Mouse (Mus musculus) megakaryocyte progenitor cell, adult 5-6 weeks (primary cell): ENCODE results near the gene Zkscan5. TPM values are rescaled to one million over a fixed set of nuclear protein-coding genes. Genes with fewer than 3 reads are reported as not detected.
A peak's percentile ranks its signal among the peaks of the same experiment; 100 is the strongest.
"Not testable (repeated sequence)": the region's sequence is repeated elsewhere in the genome, so short reads cannot be mapped to it uniquely, and the experiment has no call there.

ENCODE experiments used
- ATAC-seq: replicated peaks from 2 replicates; pipeline ENCODE4 v1.8.0; 2016; ENCODE audit warnings: mild to moderate bottlenecking, moderate TSS enrichment, inconsistent platforms; ENCODE audit not compliant: poor library complexity
- total RNA-seq, 2 experiments: library from RNA; stranded (forward) in 1 of 2; stranded (reverse) in 1 of 2; fragments of 157-497, 149-512 nt in 1 of 2; fragments of 200-1000 nt in 1 of 2; gene quantifications; 2 replicates each; pipeline versions ENCODE4 v1.2.3 to v1.2.4; 2015 to 2017

Zkscan5 gene
- total RNA-seq (2015) (4.6 and 5.2 TPM in 2 replicates), total RNA-seq (2017) (5.7 and 7.6 TPM in 2 replicates)

DNA sequence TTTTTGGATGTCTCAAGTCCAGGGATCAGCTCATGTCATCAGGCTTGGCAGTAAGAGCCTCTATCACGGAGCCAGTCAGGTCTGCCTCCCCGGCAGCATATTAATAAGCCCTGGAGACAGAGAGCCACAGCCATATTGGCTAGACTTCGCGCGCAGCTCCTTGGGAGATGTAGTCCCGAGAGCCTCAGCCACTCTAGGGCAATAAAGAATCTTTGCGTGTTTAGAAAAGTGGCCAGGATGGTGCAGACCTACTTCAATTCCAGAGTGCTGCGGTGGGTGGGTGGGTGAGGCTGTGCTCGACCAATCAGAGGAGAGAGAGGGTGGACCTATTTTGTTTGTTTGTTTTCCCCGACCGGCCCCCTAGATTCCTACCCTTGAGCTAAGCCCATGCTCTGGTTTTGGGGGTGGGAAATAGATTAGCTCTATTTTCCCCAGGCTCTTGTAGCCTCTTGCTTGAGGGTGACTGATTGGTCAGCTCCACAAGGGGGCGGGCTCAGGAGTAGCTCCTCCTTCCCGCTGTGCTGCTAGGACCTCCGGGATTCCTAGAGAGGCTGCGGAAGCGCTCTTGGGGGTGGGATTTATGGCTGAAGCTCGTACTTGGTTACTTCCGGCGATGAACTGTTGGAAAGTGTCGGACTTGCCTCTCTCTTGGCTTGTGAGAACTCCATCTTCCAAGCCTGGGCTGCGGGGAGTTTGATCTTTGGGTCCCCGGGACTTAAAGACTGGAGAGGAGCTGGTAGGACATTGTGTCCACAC is at the start of gene Zkscan5:
Zkscan5 (plus strand) TSS at position 627 of the 756 bp plus-strand sequence.
- peak; percentile 77 for ATAC-seq

DNA sequence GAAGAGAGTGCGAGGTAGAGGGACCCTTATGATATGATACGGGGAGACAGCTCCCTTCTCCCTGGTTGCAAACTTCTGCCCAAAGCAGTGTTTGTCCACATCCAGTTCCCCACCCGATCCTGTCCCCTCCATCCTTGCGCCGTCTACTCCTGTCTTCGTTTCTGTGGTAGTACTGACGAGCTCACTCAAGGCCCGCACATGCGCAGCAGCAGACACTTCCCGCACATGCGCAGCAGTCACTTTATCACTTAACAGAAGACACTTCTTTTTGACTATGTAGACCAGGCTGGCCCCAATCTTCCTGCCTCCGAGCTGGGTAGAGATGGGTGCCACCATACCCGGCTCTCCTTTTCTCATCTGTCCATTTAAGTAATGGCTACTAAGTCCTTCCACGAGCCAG is 43.0 kb upstream of the Zkscan5 start:
- ATAC-seq: no peak

DNA sequence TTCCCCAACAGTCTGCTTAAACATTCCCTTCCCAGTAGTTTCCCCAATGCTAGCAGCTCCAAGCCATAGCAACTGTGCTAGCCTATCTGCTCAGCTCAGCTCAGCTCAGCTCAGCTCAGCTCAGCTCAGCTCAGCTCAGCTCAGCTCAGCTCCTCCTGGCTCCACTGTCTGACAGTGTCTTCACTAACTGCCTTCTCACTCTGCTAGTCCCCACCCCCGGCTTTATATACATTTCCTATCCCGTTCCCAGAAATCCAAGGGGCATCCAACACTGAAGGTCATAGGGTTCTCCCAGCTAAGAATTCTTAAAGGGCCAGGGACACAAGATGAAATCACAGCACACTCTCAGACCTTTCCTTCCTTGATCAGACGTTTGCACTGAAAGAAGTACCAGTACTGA is 39.7 kb upstream of the Zkscan5 start:
- ATAC-seq: no peak

DNA sequence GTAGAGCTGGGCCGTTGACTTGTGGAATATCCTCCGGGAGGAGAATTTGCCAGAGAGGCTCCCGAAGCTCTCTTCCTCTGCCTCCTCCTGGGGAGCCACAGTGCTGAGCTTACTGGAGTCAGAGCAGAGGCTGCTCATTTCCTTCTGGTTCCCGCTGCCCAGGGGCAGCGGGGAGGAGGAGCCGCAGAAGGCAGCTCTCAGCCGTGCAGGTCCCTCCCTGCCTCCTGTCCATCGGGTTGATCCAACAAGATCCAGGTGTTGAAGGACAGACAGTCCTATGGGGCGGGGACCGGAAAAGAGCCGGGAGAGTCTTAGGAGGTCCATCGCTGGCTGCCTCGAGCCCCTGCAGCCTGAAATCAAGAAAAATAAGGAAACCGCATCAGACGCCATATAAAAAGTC is 39.2 kb upstream of the Zkscan5 start:
- no peak for ATAC-seq

DNA sequence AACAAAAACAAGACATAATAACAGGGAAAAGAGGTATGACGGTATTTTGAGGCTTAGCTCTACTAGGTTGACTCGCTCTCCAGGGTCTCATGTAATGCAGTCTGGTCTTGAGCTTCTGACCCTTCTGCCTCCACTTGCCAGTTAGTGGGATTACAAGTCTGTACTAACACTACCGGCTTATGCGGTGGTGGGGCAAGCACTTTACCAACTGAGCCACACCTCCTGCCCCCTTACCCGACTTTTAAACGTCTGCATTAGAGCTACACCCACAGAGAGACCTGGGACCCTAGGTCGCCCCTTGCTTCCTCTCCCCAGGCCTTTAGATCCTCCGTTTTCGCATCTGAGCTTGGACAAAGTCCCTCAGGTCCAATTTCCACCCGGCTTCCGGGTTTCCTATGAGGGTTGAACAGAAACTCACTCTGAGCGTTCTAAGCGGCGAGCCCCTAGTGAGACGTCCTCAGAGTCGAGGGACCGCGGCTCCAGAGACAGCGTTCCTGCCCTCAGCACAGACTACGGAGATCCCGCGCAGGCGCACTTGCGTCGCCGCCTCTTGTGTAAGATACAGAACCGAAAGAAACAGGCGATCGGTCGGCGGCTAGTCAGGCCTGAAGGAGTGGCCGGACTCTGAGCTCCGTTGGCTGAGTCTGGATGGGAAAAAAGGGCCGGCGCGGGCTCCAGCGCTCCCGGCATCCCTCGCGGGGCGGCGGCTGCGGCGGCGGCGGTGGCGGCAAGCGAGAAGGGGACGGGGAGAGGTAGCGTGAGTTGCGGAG is 37.6 kb upstream of the Zkscan5 start, which contains the start of the genes Ptcd1 and Cpsf4:
Ptcd1 (minus strand) TSS at position 573 of the 770 bp plus-strand sequence.
Cpsf4 (plus strand) TSS at position 678 of the 770 bp plus-strand sequence.
- peak; percentile 93 for ATAC-seq

DNA sequence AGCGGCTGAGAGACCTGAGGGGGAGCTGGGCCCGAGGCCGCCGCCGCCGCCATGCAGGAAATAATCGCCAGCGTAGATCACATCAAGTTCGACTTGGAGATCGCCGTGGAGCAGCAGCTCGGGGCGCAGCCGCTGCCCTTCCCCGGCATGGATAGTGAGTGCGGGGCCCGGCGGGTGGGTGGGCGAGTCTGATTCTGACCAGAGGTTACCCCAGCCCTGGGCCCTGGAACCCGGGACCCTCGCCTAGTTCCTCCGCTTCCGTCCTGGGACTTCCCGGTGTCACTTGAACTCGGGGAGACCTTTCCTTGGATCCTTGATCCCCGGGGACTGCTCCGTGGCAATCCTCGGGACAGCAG is 37.1 kb upstream of the Zkscan5 start:
- no peak for ATAC-seq

DNA sequence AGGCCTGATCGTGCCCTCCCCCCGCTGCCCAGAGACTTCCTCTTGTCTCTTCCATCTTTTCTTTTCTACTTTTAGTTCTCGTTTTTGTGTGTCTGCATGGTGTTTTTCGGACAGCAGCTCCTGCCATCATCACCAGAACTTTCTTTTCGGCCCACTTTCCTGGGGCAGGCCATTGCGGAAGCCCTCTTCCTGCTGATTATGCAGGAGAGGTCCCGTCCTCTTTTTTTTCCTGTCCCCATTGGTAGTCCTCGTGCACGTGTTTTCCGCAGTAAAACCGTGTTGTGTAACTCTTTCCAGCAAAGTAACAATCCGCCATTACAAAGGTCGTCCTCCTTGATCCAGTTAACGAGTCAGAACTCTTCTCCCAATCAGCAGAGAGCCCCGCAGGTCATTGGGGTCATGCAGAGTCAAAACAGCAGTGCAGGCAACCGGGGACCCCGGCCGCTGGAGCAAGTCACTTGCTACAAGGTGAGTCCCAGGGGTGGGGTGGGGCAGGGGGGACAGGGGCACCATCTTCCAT is 25.8 kb upstream of the Zkscan5 start:
- ATAC-seq: 0 out of 2 replicates have a peak, but pooled peaks have one; percentile 14

DNA sequence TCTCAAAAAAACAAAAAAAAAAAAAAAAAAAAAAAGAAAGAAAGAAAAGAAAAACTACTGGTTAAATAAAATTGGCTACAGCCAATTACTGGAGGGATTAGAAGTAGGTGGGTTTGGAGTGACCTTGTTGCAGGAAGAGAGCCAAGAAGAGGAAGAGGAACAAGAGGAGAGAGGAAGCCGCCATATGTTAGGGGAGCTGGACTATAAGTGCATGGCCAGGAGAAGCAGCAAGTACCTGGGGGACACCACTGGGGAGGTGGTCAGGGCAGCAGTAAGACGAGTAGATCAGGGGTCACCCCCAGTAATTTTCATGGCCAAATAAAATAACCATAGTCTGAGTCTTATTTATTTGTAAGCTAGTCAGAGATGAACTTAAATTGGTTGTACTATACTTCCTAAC is 19.1 kb upstream of the Zkscan5 start:
- ATAC-seq: peak; percentile 35; the same call in 1 of the 2 replicates

DNA sequence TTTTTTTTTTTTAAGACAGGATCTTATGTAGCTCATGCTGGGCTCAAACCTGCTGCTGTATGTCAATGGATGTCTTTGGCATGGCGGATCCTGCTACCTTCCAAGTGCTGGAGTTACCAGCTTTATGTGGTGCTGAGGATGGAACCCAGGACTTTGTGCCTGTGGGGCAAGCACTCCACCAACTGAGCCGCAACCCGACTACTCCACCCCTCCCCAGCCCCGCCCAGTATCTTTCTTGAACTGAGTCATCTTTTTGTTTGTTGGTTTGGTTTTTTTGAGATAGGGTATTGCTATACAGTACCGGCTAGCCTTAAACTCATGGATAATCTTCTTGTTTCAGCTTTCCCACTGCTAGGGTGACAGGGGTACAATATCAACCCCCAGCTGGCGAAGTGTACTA is 14.9 kb upstream of the Zkscan5 start:
- ATAC-seq: no peak

DNA sequence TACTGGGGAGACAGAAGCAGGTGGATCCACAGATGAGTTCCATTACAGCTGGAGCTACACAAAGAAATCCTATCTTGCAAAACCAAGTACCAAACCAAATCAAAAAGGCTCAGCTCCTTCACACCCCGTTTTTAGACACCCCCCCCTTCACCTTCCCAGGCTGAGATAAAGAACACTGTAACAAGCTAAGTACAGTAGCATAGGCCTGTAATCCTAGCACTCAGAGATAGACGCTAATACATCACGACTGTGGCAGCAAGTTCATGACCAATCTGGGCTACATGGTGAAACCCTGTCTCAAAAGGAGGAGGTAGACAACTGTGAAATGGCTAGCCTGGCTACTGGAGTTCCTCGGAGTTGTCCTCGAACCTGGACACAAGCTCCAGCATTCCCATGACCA is 14.0 kb upstream of the Zkscan5 start:
- ATAC-seq: peak; percentile 33

DNA sequence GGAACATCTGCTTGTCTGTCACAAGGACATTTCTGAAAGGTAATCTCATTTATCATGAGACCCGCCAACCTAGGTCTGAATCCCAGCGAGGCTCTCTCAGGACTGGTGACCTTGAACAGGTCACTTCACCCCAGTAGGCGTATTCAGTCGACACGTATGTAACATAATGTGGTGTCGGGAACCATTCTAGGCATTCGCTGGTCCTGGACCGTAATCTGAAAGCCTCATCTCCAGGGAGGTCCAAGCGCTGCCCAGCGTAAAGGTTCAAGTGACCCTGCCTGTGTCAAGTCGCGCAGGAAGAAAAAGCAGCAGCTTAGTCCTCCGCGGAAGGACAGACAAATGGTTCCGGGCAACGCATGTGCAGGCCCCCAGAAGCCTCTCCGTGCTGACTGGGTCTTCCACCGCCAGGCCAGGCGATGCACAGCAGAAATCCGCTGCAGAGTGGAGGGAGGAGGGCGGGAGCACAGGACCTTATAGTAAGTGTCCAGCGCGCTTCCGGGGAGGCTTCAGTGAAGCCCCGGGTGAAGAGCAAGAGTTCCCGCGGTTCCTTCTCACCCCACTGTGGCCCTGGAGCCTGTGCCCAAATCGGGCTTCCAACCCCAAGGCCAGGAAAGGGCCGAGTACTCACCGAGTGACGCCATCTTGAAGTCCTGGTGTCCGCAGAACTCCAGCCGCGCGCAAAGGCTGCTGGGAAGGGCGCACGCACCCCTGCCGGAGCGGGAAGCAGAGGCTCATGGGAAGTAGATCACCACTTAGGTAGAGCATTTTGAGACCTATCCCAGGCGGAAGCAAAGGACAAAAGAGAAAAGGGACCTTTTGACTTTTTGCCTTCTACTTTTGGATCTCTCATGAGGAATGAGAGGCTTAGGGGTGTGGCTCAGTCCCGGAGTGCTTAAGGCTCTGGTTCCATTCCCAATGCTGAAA is 13.2 kb upstream of the Zkscan5 start:
- ATAC-seq: peak; percentile 95

DNA sequence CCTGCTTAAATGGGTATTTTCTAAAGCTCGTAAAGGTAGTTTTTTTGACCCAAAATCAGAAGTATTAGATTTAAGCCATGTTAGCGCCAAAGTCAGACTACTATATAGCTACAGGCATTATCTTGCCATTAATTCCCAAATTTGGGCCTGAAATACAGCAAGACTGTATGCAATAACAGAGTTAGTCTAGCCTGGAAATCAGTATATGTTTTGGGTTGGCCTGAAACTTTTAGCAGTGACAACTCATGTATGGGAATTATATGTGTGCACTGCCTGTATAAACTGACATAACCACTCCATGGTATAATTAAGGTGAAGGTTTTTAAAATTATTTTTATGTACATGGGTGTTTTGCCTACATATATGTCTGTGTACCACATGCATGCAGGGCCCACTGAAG is 12.4 kb upstream of the Zkscan5 start, which contains the start of gene Atp5j2:
Atp5j2 (minus strand) TSS at position 101 of the 400 bp plus-strand sequence.
- ATAC-seq: no peak

DNA sequence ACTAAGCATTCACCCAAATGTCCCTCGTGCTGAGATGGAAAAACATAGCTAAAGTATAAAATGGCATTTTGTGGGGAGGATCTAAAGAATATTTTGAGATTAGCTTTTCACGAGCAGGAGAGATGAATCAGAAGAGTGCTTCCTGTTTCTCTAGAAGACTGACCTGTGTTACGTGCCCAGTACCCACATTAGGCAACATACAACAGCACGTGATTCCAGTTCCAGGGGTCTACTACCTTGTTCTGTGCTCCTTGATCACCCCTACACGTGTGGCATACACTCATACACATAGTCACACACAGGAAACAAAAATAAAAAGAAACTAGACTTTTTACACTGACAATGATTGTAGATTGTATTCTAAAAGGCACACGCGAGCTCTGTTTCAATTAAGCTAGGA is 4.0 kb upstream of the Zkscan5 start:
- ATAC-seq: no peak

DNA sequence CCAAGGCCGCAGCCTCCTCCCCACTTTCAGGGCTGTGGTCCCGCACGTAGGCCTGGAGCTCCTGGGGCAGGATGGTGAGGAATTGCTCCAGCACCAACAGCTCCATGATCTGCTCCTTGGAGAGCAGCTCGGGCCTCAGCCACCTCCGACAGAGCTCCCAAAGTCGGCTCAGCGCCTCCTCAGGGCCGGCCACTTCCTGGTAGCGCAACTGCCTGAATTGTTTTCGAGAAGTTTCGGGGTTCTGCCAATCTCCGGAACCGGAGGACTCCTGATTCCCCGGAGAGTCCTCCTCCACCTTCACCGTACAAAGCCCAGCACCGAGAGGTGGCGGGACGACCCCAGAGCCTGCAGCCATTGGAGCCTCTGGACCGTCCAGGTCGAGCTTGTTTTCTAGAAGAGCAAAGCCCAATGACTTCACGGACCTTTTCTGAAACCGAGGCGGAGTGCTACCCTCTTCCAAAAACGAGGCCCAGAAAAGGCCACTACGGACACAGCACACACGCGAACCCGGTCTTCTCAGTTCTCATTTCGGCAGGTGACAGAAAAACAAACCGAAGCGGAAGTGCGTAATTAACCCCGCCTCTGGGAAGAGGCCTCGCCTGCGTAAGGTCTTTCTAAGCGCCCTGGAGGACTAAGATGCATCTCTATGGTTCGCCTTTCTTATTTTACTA is 2.9 kb upstream of the Zkscan5 start, which contains the start of gene Zkscan14:
Zkscan14 (minus strand) TSS at position 548 of the 671 bp plus-strand sequence.
- ATAC-seq: peak; percentile 61

DNA sequence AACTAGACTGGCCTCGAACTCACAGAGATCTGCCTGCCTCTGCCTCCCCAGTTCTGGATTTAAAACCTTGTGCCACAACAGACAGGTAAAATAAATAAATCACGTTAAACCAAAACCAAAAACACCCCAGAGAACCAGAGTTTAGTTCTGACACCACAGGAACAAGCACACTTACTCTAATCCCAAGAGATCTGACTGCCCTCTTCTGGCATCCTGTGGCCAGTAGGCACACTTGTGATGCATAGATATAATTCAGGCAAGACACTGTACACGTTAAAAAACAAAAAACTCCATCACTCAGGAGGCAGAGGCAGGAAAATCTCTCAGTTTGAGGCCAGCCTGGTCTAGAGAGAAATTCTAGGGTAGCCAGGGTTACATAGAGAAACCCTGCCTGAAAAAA is 1.9 kb upstream of the Zkscan5 start:
- no peak for ATAC-seq

DNA sequence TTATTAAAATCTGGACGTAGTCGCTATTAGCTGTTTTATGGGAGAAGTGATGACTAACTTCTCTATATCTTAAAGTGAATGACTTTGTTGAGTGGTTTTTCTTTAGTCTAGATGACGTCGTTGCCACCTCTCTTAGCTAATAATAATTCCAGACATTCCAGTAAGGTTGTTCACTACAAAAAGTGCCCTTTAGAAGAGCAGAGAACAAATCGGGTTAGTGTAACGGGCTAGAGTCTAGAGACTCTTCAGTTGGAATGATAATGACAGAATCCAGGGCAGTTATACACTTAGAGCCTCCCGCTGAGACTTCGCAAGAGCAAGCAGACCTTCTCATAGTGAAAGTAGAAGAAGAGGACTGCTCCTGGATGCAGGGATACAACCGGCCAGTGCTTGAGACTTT is 679 bp downstream of the Zkscan5 start:
- ATAC-seq: no peak

DNA sequence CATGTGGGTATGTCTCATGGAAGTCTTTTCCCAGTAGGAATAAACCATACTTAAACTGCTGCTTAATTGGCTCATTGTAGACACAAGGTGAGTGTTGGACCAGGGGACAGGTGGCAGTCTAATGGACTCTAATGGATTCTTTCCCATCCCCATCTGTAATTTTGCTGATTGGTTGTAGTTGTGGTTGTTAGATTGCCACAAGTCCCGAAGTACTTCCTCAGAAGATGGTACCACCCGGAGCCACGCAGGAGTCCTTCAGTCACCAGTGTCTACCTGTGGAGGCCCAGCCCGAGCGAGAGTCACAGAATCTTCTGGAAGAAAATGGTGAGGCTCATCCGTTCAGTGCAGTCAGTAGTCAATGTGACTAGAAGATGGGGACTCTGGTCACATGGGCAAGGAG is 3.0 kb downstream of the Zkscan5 start:
- no peak for ATAC-seq

DNA sequence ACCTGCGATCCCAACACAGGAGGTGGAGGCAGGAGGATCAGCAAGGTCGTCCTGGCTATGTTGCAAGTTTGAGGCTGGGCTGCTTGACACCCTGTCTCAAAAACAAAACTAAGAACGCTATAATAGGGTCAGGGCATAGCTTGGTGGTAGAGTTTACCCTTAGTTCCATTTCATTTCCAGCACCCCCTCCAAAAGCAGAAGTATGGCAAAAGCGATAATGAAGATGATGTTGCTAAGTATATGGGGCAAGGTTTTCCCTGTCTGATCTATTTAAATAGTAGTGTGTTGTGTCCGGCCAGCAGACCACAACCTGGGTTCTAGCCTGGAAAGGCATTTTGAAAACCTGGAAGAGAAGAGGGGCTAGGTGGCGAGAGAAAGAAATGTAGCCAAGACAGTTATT is 3.6 kb downstream of the Zkscan5 start:
- no peak for ATAC-seq

DNA sequence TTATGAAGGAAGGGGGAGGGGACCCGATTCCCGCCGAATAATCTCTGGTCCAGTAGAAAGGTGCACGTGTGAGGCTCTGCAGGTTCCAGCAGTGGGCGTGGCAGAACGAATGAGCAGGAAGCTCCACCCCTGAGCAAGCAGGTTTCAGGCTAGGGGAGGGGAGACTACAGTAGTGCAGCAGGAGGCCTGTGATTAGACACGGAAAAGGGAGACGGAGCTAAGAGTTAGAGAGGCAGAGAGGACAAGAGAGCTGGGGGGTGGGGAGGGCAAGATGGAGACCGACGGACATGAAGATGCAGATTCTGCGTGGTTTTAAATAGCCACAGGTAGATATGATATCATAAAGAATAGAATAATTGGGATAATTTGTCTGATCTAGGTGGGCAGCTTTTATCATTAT is 4.0 kb downstream of the Zkscan5 start:
- ATAC-seq: not testable (repeated sequence)

DNA sequence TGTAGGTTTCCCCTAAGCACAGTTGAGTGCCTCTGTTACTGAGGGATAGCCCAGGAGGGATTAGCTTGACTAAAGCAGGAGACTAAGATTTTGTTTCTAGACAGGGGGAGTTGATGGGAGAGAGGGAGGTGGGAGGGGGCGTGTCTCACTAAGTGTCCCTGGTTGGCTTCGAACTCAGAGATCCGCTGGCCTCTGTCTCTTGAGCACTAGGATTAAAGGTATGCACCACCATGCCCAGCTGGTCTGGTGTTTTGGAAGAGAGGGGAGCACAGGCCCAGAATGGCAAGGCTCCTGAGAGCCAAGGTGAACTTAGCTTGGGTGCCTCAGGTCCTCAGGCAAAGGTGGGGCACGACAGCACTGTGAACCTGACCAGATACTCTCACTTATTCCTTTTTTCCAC is 7.0 kb downstream of the Zkscan5 start:
- no peak for ATAC-seq
